Mouse (Mus musculus): ENCODE data around the gene Adh6b.
"Not testable (repeated sequence)": the region's sequence is repeated elsewhere in the genome, so short reads cannot be mapped to it uniquely, and the experiment has no call there.

Gene Adh6b

GRCm38 (mm10) chr3:138360721-138361120, 19.1 kb downstream of the Adh6b start:
- DNase-seq (ENCODE audit: low read depth, low spot score): no peak

- DNase-seq (ENCODE audit: low read depth, low spot score): no peak
These were observed 21.3 kb downstream of the Adh6b start for GRCm38 (mm10) chr3:138362920-138363319.

- DNase-seq (ENCODE audit: low read depth, low spot score): no peak
These were observed 24.6 kb downstream of the Adh6b start for GRCm38 (mm10) chr3:138366181-138366580.

GRCm38 (mm10) chr3:138369546-138369945, 28.0 kb downstream of the Adh6b start:
- DNase-seq (ENCODE audit: low read depth, low spot score): no peak

- DNase-seq (ENCODE audit: low read depth, low spot score): not testable (repeated sequence)
These were observed 28.7 kb downstream of the Adh6b start for GRCm38 (mm10) chr3:138370289-138370688.

- no peak for DNase-seq (ENCODE audit: low read depth, low spot score)
These were observed 32.3 kb downstream of the Adh6b start for GRCm38 (mm10) chr3:138373920-138374319.

- no peak for DNase-seq (ENCODE audit: low read depth, low spot score)
These were observed 33.6 kb downstream of the Adh6b start for GRCm38 (mm10) chr3:138375148-138375547.

- no peak for DNase-seq (ENCODE audit: low read depth, low spot score)
These were observed 39.6 kb downstream of the Adh6b start for GRCm38 (mm10) chr3:138381133-138381532.

GRCm38 (mm10) chr3:138387155-138387554, 45.6 kb downstream of the Adh6b start:
- no peak for DNase-seq (ENCODE audit: low read depth, low spot score)

GRCm38 (mm10) chr3:138404872-138405271, 63.3 kb downstream of the Adh6b start:
- DNase-seq (ENCODE audit: low read depth, low spot score): no peak

- DNase-seq (ENCODE audit: low read depth, low spot score): peak; percentile 23
These were observed 63.8 kb downstream of the Adh6b start for GRCm38 (mm10) chr3:138405341-138405740.

GRCm38 (mm10) chr3:138405840-138406239, 64.3 kb downstream of the Adh6b start:
- no peak for DNase-seq (ENCODE audit: low read depth, low spot score)

- DNase-seq (ENCODE audit: low read depth, low spot score): no peak
These were observed 66.3 kb downstream of the Adh6b start for GRCm38 (mm10) chr3:138407920-138408319.

All from retina, adult 2 months (tissue).